9 mouse cellular contexts compared by ENCODE assay signal in the genomic region with DNA sequence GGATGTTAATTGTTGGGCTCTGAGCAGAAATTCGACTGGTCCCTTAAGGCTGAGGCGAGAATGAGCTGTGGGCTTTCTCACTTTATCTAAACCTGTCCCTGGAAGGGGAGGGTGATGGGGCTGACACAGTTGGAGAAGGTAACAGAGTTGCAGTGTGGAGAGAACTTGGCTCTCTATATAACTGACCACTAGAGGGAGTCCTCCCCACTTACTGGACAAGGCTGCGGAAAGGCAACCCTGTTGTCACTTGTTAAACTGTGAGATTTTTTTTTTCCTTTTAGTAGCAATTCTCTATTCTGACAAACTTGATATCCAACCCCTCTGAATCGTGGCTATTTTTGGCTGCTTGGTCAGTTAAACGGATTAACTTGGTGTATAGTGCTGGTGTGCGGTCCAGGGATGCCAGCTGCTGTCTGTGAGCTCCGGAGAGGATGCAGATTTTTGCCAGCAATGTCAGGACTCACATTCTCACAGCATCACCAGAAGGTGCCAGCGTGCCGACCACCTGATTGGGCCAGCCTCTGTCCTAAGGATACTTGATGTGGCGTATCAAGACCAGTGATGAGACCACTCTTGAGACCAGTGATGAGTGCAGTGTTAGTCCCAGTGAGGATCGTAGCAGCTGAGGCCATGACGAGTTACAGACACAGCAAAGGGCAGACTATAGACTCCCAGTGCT.
DNase-seq lines count a peak whose midpoint lies in the region; ATAC-seq and TF ChIP-seq lines count a peak whose summit lies in the region.
"Had no signal": no experiment of that assay in that cellular context is flagged by ENCODE, and none has a peak within 500 bp of the region (broad histone marks: within the 10 kb centered on the region; RNA-seq: fewer than 3 reads in every experiment).

No protein-coding gene starts in this region.

- peak; percentile 3 to 7 for DNase-seq in spleen, postnatal 36 days (ENCODE audit: low spot score in 2 of 2)
- no peak for DNase-seq in spleen, postnatal 14 days (ENCODE audit: low spot score in 2 of 2)
- peak; percentile 85 for DNase-seq in embryonic facial prominence, embryonic 14.5 days (ENCODE audit: low spot score)
- peak; percentile 87 for DNase-seq in hindbrain, postnatal 0 days (ENCODE audit: low spot score)
- DNase-seq in left cerebral cortex, postnatal 4 days: peak; percentile 67
- DNase-seq in naive thymus-derived CD4-positive, alpha-beta T cell, adult 2 months (ENCODE audit: low read depth): peak; percentile 68
- DNase-seq in urinary bladder, postnatal 10 days (ENCODE audit: low spot score): no peak

- WGBS in embryonic facial prominence, embryonic 14.5 days: 34% methylated on average over 12 of the region's 12 CpGs
- WGBS in hindbrain, postnatal 0 days: 24% methylated on average over 12 of the region's 12 CpGs

- TF ChIP-seq POLR2A in bone marrow macrophage, adult 2 months (IDR thresholded peaks at IDR 0.05; ENCODE audit: borderline replicate concordance, low read depth, low read length): no peak

- H3K4me3 ChIP-seq in bone marrow macrophage, adult 2 months (ENCODE audit: insufficient read depth, low read length): no peak overlapping the region
- H3K4me3 ChIP-seq in embryonic facial prominence, embryonic 14.5 days (ENCODE audit: low read depth, low read length): no peak overlapping the region
- no peak overlapping the region for H3K4me3 ChIP-seq in hindbrain, postnatal 0 days (ENCODE audit: low read length)

- intact Hi-C loops in left cerebral cortex, postnatal 4 days (cut with DNase I): loop anchor here (2.0 to 10.0 kb wide), 4 partner anchors 300 to 702 kb away; no protein-coding TSS in a partner anchor

- no peaks in the 10 kb centered on the region for H3K36me3 ChIP-seq in embryonic facial prominence, embryonic 14.5 days (ENCODE audit: control insufficient read depth, insufficient read depth, low read length)
- H3K36me3 ChIP-seq in hindbrain, postnatal 0 days (ENCODE audit: insufficient read depth, low read length): no peaks in the 10 kb centered on the region

- peak; percentile 53 for ATAC-seq in embryonic facial prominence, embryonic 14.5 days (ENCODE audit: low read depth)
- ATAC-seq in hindbrain, postnatal 0 days: peak; percentile 72

- H3K4me1 ChIP-seq in bone marrow macrophage, adult 2 months (ENCODE audit: control insufficient read depth, insufficient read depth, low read length): no peaks in the 10 kb centered on the region
- peaks cover 3% of the 10 kb centered on the region; the same call in 1 of the 2 replicates for H3K4me1 ChIP-seq in embryonic facial prominence, embryonic 14.5 days (ENCODE audit: control insufficient read depth, insufficient read depth, low read length)
- H3K4me1 ChIP-seq in hindbrain, postnatal 0 days (ENCODE audit: insufficient read depth, low read length): no peaks in the 10 kb centered on the region; the same call in 1 of the 2 replicates

- H3K27ac ChIP-seq in bone marrow macrophage, adult 2 months (ENCODE audit: insufficient read depth, low read depth, low read length): no peak overlapping the region
- no peak overlapping the region for H3K27ac ChIP-seq in embryonic facial prominence, embryonic 14.5 days (replicated peaks; ENCODE audit: low read depth, low read length)
- no peak overlapping the region; the same call in 1 of the 2 replicates for H3K27ac ChIP-seq in hindbrain, postnatal 0 days
- H3K27ac ChIP-seq: macrophage had no signal

- H3K4me2 ChIP-seq in embryonic facial prominence, embryonic 14.5 days (ENCODE audit: low read depth, low read length): peak overlapping the region; percentile 28
- peak overlapping the region; percentile 41 for H3K4me2 ChIP-seq in hindbrain, postnatal 0 days (ENCODE audit: low read depth, low read length)

- H3K9ac ChIP-seq in embryonic facial prominence, embryonic 14.5 days (ENCODE audit: low read depth, low read length): no peak overlapping the region
- H3K9ac ChIP-seq in hindbrain, postnatal 0 days (replicated peaks; ENCODE audit: low read length): no peak overlapping the region

- no peaks in the 10 kb centered on the region for H3K9me3 ChIP-seq in embryonic facial prominence, embryonic 14.5 days (ENCODE audit: control insufficient read depth, low read length)
- no peaks in the 10 kb centered on the region for H3K9me3 ChIP-seq in hindbrain, postnatal 0 days (ENCODE audit: low read length)

- peak; percentile 27; the same call in 1 of the 2 replicates for TF ChIP-seq CTCF in bone marrow macrophage, adult 2 months (IDR thresholded peaks at IDR 0.05; ENCODE audit: low read depth, low read length)
- TF ChIP-seq CTCF in hindbrain, postnatal 0 days (IDR thresholded peaks at IDR 0.05; ENCODE audit: low read depth): peak; percentile 87

- H3K27me3 ChIP-seq in embryonic facial prominence, embryonic 14.5 days (replicated peaks; ENCODE audit: control insufficient read depth, insufficient read depth, low read length): peaks cover 6% of the 10 kb centered on the region; the same call in 1 of the 2 replicates
- no peaks in the 10 kb centered on the region for H3K27me3 ChIP-seq in hindbrain, postnatal 0 days (ENCODE audit: insufficient read depth, low read length)

Comparison
In these comparisons a context has a peak if more than half of its experiments do, and no peak if none do; other contexts are left out.
1. DNase-seq: peak in spleen, postnatal 36 days (2 of 2), embryonic facial prominence, embryonic 14.5 days (single experiment), hindbrain, postnatal 0 days (single experiment), left cerebral cortex, postnatal 4 days (single experiment) and naive thymus-derived CD4-positive, alpha-beta T cell, adult 2 months (single experiment); none in spleen, postnatal 14 days (0 of 2) and urinary bladder, postnatal 10 days (single experiment).